Mouse (Mus musculus): ENCODE data around the gene Cmtm3.

GRCm38 (mm10) chr8:104371121-104371520, 31.9 kb downstream of the Cmtm3 start:
- no peak for TF ChIP-seq CTCF (IDR thresholded peaks at IDR 0.05; ENCODE audit: insufficient read depth, low read depth, low read length)
- TF ChIP-seq POLR2A (IDR thresholded peaks at IDR 0.05; ENCODE audit: insufficient read depth, low read depth, low read length): no peak
